Mouse (Mus musculus): ENCODE data around the gene Pax7. TPM values are rescaled to one million over a fixed set of nuclear protein-coding genes. Genes with fewer than 3 reads are reported as not detected.

Pax7 gene
- polyA plus RNA-seq, 1 experiment from 2014 or later = 1.1 TPM

GRCm38 (mm10) chr4:139689627-139690269 lies 143.6 kb downstream of the Pax7 start:
- H3K27ac ChIP-seq = no peak overlapping the region
- no peaks in the 10 kb centered on the region for H3K9me3 ChIP-seq (replicated peaks)
- H3K4me2 ChIP-seq (replicated peaks) = no peak overlapping the region
- H3K4me1 ChIP-seq = 0 out of 2 replicates have a peak, but pooled peaks cover 6% of the 10 kb centered on the region
- H3K9ac ChIP-seq = no peak overlapping the region
- no peaks in the 10 kb centered on the region for H3K36me3 ChIP-seq
- H3K4me3 ChIP-seq = no peak overlapping the region
- H3K27me3 ChIP-seq = peaks cover 44% of the 10 kb centered on the region
- no peak for ATAC-seq (ENCODE audit: low FRiP score)
- WGBS = 41% methylated on average over 7 of the region's 7 CpGs

GRCm38 (mm10) chr4:139688058-139688457 lies 145.3 kb downstream of the Pax7 start:
- no peak for ATAC-seq (ENCODE audit: low FRiP score)
- Histone ChIP-seq H3K9ac (no peak overlapping the region), H3K9me3 (replicated peaks) (no peaks in the 10 kb centered on the region), H3K4me3 (no peak overlapping the region), H3K27ac (no peak overlapping the region), H3K4me2 (replicated peaks) (no peak overlapping the region), H3K4me1 (0 out of 2 replicates have a peak, but pooled peaks cover 6% of the 10 kb centered on the region), H3K36me3 (no peaks in the 10 kb centered on the region), H3K27me3 (peaks cover 39% of the 10 kb centered on the region)
- WGBS = 48% methylated on average over 9 of the region's 9 CpGs

Other genes starting within 250 kb of the Pax7 start
- gene Gm21969, start 230.3 kb downstream of the Pax7 start, polyA plus RNA-seq (2016; fragmentation: Nextera tagmentation; extraction: Ambion mirVana) = not detected in 2 replicates
- gene Aldh4a1, start 210.7 kb downstream of the Pax7 start, polyA plus RNA-seq (2016; fragmentation: Nextera tagmentation; extraction: Ambion mirVana) = 20.6 and 21.4 TPM in 2 replicates
- gene Tas1r2, start 180.0 kb downstream of the Pax7 start, polyA plus RNA-seq (2016; fragmentation: Nextera tagmentation; extraction: Ambion mirVana) = not detected in 2 replicates
- gene Klhdc7a, start 134.5 kb upstream of the Pax7 start, polyA plus RNA-seq (2016; fragmentation: Nextera tagmentation; extraction: Ambion mirVana) = 0.38 and 0.59 TPM in 2 replicates